Mouse (Mus musculus) cerebellum, adult 9-10 months (tissue): ENCODE results near the gene Gm38431.

ENCODE experiments used
- DNase-seq: peaks from one replicate; pipeline ENCODE4 v3.0.0; 2022

Gm38431 gene

DNA sequence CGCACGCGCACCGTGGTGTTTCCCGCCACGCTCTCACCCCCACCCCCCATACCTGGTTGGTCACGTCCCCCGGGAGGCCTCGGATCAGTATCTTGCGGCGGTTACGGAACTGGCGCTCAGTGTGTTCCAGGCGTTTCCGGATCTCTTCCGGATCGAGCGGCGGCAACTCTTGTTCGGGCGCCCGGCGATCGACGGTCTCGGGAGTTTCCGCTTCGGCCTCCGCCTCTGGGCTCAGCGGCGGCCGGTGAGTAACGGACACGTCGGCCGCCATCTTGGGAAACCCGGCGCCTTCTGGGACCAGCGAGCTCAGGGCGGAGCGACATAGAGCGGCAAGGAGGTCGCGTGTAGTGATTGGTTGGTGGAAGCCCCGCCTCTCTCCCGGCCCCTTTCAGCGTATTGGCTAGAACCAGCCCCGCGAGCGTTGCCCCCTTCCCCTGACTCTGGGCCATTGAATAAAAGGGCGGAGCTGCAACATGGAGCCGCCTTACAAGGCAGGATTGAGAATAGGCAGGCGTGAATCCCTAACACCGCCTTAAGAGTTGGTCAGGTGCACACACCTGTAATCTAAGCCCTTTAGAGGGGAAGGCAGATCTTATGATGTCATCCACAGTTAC, at the start of gene Gm38431, which contains the start of gene Raver1:
TSS of gene Gm38431 (minus strand) at position 291 of the 614 bp plus-strand sequence.
TSS of gene Raver1 (minus strand) at position 302 of the 614 bp plus-strand sequence.
- peak; percentile 98 for DNase-seq

DNA sequence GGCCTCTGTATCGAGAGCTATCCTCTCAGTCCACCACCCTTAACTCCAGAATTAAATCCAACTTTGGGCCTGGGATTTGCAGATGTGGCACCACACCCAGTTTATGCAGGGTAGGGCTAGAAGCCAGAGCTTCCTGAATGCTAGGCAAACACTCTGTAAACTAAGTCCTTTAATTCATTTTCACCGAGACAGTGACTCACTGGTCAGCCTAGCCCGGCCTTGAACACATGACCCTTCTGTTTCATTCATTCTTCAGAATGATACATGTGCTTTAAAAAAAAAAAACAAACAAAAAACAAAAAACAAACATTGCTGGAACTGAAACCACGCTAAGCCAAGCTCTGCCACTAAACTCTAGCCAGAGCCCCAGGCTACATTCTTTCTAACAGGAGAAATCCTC, 46.6 kb upstream of the Gm38431 start:
- DNase-seq: no peak

DNA sequence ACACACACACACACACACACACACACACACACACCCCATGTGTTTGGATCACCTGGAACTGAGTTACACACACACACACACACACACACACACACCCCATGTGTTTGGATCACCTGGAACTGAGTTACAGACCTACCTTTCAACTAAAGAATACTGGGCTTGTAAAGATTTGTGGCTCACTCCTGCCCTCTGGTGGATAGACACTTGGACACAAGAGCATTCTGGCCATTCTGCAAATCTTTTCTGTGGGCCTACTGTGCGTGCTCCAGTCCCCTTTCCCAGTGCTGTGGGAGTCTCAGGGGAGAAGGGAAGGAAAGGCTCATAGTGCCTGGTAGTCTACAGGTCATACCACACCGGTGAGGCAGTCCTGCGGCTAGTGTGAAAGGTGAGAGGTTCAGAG, 45.4 kb upstream of the Gm38431 start:
- peak; percentile 64 for DNase-seq

GRCm38 (mm10) chr9:21136401-21136800, 44.6 kb upstream of the Gm38431 start:
- no peak for DNase-seq

GRCm38 (mm10) chr9:21135941-21136381, 44.2 kb upstream of the Gm38431 start:
- DNase-seq: no peak

- no peak for DNase-seq
Measured at GRCm38 (mm10) chr9:21135329-21135890, 43.6 kb upstream of the Gm38431 start.

DNA sequence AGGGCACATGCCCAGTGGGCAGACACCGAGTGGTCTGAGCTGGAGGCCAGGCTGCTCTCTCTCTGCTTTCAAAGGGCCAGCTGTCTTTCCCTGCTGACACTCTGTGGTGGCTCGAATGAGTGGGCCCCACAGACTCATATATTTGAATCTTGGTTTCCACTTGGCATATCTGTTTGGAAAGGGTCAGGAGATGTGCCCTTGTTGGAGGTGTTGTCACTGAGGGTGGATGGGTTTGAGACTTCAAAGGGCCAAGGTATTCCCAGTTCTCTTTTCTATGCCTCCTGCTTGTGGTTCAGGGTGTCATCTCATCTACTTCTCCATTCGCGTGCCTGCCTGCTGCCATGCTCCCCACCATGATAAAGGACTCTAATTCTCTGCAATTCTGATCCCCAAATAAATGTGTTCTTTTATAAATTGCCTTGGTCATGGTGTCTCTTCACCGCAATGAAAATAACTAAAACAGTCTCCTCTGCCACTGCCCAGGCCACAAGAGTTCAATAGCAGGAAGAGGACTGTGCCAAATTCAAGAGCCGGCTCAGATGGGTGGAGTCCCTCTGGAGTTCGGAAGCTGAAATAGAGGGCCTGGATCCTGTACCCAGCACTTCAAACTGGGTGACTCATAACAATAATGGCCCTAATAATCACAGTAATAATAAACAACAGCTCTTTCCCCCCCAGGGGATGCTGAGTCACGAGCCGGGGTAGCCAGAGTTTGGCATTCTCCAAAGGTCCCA, 43.0 kb upstream of the Gm38431 start:
- no peak for DNase-seq

- no peak for DNase-seq
Measured at GRCm38 (mm10) chr9:21133064-21133707, 41.4 kb upstream of the Gm38431 start.

GRCm38 (mm10) chr9:21132102-21132775, 40.4 kb upstream of the Gm38431 start:
- no peak for DNase-seq

GRCm38 (mm10) chr9:21131059-21131956, 39.5 kb upstream of the Gm38431 start, which contains the start of gene Tyk2:
Gene Tyk2 (minus strand): TSS chr9:21131243.
- peak; percentile 96 for DNase-seq

GRCm38 (mm10) chr9:21126259-21126627, 34.4 kb upstream of the Gm38431 start:
- no peak for DNase-seq

DNA sequence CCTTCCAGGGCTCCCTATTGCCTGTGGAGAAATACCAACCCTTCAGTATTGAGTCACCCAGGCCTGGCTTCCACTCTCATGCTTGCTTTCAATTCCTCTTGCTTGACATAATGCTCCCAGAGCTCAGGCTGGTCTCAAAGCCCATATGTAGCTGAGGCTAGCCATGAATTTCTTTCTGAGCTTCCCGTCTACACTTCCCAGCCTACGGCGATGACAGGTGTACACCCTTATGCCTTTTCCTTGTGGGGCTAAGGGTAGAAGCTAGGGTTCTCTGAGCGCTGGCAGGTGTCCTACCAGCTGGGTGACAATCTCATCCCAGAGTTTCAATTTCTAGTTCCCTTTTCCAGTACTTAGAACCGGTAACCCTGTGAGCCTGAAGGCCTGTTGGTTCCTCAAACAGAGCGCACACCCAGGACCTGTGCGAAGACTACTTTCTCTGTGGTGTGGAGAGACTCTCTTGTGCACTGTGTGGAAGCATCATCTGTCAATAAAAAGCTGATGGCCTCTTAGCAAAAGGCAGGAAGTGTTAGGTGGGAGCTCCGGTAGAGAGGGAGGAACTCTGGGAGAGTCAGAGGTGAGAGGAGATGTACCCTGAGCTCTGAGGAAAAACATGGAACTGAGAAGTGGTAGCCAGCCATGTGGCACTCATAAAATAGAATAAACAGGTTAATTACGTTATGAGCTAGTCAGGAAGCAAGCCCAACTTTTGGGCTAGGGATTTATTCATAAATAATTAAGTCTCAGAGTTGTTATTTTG, 33.9 kb upstream of the Gm38431 start:
- DNase-seq: no peak

DNA sequence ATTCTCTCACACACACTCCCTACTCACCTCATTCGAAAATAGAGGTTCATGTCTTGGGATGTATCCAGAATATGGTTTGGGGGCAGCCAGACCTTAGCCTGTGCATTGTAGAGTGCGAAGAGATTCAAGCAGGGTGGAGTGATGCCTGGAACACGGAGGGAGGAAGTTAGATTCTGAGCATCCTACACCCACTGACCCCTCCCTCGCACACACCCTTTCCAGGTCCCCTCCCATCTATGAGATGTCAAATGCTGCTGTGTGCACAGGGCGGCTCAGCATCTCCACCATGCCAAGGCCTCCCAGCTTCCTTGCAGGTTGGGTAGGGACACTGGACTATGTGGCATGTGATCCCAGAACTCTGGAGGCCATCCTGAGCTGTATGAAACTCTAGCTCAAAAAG, 33.0 kb upstream of the Gm38431 start:
- DNase-seq: no peak

DNA sequence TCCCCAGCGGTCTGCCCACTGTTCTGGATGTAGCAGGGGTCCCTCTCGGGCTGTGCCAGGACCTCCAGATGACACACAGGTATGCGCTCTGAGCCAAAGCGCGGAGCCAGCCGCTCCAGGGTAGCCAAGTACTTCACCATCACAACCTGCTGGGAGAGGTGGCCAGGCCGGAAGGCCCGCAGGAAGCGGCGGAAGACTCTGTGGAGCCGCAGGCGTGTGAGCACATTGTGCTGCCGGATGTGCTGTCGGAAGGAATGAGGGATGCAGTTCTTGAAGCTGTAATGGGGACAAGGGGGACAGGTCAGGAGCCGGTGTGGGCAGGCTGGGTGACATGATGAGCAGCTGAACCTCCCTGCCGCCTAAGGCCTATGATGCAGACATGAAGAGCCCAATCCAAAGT, 29.7 kb upstream of the Gm38431 start:
- no peak for DNase-seq

DNA sequence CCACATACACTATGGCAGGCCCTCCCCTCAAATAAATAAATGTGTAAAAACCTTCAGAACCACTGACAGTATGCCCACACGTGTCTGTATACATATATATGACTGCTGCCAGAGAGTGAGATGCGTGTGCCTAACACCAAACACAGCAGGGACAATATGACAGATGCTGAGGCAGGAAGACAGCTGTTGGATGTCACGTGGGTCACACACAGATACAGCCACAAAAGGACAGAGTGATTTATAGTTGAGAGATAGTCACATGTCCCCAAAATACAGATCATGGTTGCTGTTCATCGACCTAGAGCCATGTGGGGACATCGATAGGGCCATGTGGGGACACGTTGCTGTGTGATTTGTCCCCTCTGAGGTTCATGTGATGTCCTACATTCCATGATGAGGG, 25.3 kb upstream of the Gm38431 start:
- DNase-seq: no peak

DNA sequence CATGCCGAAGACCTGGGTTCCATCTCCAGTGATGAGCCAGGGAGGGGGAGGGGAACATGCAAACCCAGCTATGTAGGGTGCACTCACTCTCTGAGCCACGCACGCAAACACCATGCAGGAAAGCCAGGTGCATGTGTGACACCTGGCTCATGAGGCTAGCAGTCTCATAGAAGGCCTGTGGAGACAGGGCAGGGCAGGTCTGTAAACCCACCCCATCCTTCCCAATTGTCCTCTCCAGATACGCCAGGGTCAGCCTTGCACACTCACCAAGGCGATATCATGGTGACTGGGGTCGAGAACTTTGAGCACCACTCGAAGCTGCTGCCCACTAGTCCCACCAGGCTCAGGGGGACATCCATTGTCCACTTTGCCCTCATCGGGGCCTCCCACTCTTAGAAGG, 23.3 kb upstream of the Gm38431 start:
- DNase-seq: no peak

GRCm38 (mm10) chr9:21114190-21114589, 22.4 kb upstream of the Gm38431 start:
- DNase-seq: peak; percentile 26

DNA sequence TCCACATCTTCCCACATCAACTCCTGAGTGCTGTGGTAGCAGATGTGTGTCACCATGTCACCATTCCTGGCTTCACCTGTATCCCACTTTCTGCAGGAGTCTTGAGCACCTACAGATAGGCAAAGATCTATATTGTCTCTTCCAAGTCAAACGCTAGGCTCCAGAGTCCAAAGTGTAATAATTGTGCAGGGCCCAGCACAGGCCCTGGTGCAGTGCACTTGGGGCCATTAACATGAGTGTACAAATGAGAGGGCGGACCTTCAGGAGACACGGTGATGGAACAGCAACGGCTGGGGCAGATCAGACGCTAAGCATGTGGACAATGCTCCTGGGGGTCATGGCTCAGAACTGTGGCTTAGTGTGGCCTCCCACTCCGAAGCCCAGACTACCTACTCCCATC, 22.0 kb upstream of the Gm38431 start:
- no peak for DNase-seq

DNA sequence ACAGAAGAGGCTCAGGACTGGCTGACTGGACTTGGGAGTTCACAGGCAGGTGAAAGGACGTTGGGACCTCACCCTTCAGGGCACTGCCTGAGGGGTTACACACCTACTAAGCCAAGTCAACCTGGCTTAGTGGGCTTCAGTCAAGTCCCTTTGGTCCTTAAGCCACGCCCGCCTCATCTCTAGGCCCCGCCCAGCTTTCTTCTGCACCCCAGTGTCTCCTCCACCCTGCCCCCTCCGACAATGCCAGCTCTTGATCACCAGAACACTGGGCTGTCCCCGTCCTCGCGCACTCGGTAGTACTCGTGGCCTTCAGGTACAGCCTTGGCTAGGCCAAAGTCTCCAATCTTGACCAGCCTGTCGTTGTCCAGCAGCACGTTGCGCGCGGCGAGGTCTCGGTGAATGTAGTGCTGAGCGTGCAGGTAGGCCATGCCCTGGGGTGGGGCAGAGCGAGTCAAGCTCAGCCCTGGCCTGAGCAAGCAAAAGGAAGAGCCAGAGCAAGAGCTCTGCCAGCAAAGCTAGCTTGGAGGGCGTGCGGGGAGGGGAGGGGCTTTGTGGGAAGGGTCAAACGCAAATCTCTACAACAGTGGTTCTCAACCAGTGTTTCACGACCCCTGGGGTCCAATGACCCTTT, 15.9 kb upstream of the Gm38431 start:
- no peak for DNase-seq

DNA sequence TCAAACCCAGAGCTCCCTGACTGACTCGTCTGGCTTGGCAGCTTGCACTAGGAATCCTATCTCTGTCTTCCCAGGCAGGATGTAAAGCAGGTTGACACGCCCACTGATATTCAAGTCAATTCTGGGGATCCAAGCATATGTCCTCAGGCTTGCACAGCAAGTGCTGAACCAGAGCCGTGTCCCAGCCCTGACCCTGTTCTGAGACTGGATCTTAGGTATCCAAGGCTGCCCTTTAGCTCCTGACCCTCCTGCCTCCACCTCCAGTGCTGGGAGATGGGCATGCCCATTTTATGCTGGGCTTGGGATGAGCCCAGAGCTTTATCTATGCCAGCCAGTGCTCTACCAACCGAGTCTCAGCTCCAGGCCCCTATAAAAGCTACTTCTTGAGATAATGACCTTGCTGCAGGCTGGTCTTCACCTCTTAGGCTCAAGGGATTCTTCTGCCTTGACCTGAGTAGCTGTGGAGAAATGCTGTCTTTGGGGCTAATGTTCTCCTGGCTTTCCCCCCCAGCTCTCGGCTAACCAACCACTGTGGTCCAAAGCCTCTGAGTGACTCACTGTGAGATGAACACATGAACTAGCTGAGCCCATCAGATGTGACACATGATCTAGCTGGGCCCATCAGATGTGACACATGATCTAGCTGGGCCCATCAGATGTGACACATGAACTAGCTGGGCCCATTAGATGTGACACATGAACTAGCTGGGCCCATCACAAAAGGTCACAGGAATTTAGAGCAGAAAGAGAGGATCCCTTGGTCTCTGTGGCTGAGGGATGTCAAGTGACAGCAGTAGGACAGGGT, 14.2 kb upstream of the Gm38431 start:
- no peak for DNase-seq
